ENCODE assay signal across 9 mouse cellular contexts in the genomic region with DNA sequence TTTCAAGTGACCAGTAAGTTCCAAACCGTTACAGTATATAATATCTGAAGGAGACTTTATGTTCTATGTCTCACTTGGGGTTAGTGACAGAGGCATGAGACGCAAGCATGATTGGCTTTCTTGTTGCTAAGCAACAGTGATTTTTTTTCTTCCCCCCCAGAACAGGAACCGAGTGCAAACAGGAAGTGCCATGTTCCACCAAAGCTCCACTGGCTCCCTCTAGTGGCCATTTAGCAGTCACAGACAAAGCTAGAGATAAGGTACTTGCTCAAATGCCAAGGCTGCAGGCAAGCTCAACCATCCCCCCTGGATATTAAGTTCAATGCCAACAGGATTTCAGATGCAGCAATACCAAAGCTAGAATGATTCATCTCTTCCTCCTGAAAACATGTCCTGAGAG. TPM values are rescaled to one million over a fixed set of nuclear protein-coding genes. Genes with fewer than 3 reads are reported as not detected.
DNase-seq lines count a peak whose midpoint lies in the region; ATAC-seq and TF ChIP-seq lines count a peak whose summit lies in the region.
"Had no signal": no experiment of that assay in that cellular context is flagged by ENCODE, and none has a peak within 500 bp of the region (broad histone marks: within the 10 kb centered on the region; RNA-seq: fewer than 3 reads in every experiment).

No protein-coding gene starts in this region.

- H3K9ac ChIP-seq in embryonic facial prominence, embryonic 11.5 days (replicated peaks; ENCODE audit: low read length) = no peak overlapping the region
- no peak overlapping the region for H3K9ac ChIP-seq in heart, embryonic 13.5 days
- no peak overlapping the region for H3K9ac ChIP-seq in kidney, embryonic 15.5 days
- H3K9ac ChIP-seq in liver, adult 2 months (ENCODE audit: low read depth, low read length) = no peak overlapping the region
- H3K9ac ChIP-seq: embryonic facial prominence, embryonic 13.5 days had no signal

- H3K79me3 ChIP-seq in C2C12 (ENCODE audit: low read depth) = no peaks in the 10 kb centered on the region

- no peak overlapping the region for H3K4me2 ChIP-seq in embryonic facial prominence, embryonic 11.5 days (ENCODE audit: low read depth, low read length)
- H3K4me2 ChIP-seq in heart, embryonic 13.5 days = 0 out of 2 replicates have a peak overlapping the region, but pooled peaks have one; percentile 34
- H3K4me2 ChIP-seq in kidney, embryonic 15.5 days = peak overlapping the region; percentile 30
- peak overlapping the region; percentile 57 for H3K4me2 ChIP-seq in myocyte (ENCODE audit: low read depth)
- H3K4me2 ChIP-seq: embryonic facial prominence, embryonic 13.5 days had no signal

- H3K9me3 ChIP-seq in embryonic facial prominence, embryonic 11.5 days (replicated peaks; ENCODE audit: control insufficient read depth, low read length) = no peaks in the 10 kb centered on the region
- H3K9me3 ChIP-seq in heart, embryonic 13.5 days = no peaks in the 10 kb centered on the region
- H3K9me3 ChIP-seq in kidney, embryonic 15.5 days (replicated peaks) = no peaks in the 10 kb centered on the region
- H3K9me3 ChIP-seq: embryonic facial prominence, embryonic 13.5 days had no signal

- WGBS in embryonic facial prominence, embryonic 11.5 days = 35% methylated on average over 3 of the region's 3 CpGs
- 18% methylated on average over 3 of the region's 3 CpGs for WGBS in heart, embryonic 13.5 days
- 27% methylated on average over 3 of the region's 3 CpGs for WGBS in kidney, embryonic 15.5 days
- 25% methylated on average over 3 of the region's 3 CpGs for WGBS in liver, adult 2 months

- no peak; the same call in 1 of the 2 replicates for ATAC-seq in embryonic facial prominence, embryonic 11.5 days (replicated peaks; ENCODE audit: insufficient number of reproducible peaks, low FRiP score, low TSS enrichment, low read depth)
- ATAC-seq in heart, embryonic 13.5 days (ENCODE audit: extremely low read depth, insufficient number of reproducible peaks, low FRiP score, low TSS enrichment) = no peak
- ATAC-seq in kidney, embryonic 15.5 days (replicated peaks; ENCODE audit: low FRiP score) = peak; percentile 66; the same call in 1 of the 2 replicates

- H3K4me1 ChIP-seq in embryonic facial prominence, embryonic 11.5 days (ENCODE audit: control insufficient read depth, insufficient read depth, low read length) = no peaks in the 10 kb centered on the region
- H3K4me1 ChIP-seq in heart, embryonic 13.5 days = peaks cover 7% of the 10 kb centered on the region
- 0 out of 2 replicates have a peak, but pooled peaks cover 2% of the 10 kb centered on the region for H3K4me1 ChIP-seq in kidney, embryonic 15.5 days
- H3K4me1 ChIP-seq in liver, adult 2 months (ENCODE audit: control insufficient read depth, insufficient read depth, low read length) = no peaks in the 10 kb centered on the region
- H3K4me1 ChIP-seq: embryonic facial prominence, embryonic 13.5 days had no signal

- H3K4me3 ChIP-seq in C2C12 (ENCODE audit: insufficient read depth, poor library complexity, severe bottlenecking) (no peak overlapping the region), myocyte (no peak overlapping the region)
- no peak overlapping the region for H3K4me3 ChIP-seq in embryonic facial prominence, embryonic 11.5 days (ENCODE audit: low read depth, low read length)
- H3K4me3 ChIP-seq in heart, embryonic 13.5 days = no peak overlapping the region
- H3K4me3 ChIP-seq in kidney, embryonic 15.5 days (replicated peaks) = no peak overlapping the region
- no peak overlapping the region for H3K4me3 ChIP-seq in liver, adult 2 months (ENCODE audit: insufficient read depth, low read depth, low read length)
- H3K4me3 ChIP-seq: embryonic facial prominence, embryonic 13.5 days had no signal

- H3K27ac ChIP-seq in embryonic facial prominence, embryonic 11.5 days (replicated peaks; ENCODE audit: low read depth, low read length) = no peak overlapping the region
- H3K27ac ChIP-seq in heart, embryonic 13.5 days (replicated peaks) = no peak overlapping the region
- H3K27ac ChIP-seq in kidney, embryonic 15.5 days = no peak overlapping the region; the same call in 1 of the 2 replicates
- H3K27ac ChIP-seq in liver, adult 2 months (replicated peaks; ENCODE audit: insufficient read depth, low read depth, low read length) = no peak overlapping the region
- H3K27ac ChIP-seq: embryonic facial prominence, embryonic 13.5 days had no signal

- peak; percentile 16 for TF ChIP-seq CTCF in C2C12 (IDR thresholded peaks at IDR 0.05; ENCODE audit: control insufficient read depth, insufficient read depth, insufficient read length)
- TF ChIP-seq CTCF in liver, adult 2 months (IDR thresholded peaks at IDR 0.05; ENCODE audit: low read depth, low read length) = peak; percentile 57; the same call in 1 of the 2 replicates

- H3ac ChIP-seq in C2C12 (ENCODE audit: control insufficient read depth, insufficient read length, low read depth) (no peak overlapping the region), myocyte (ENCODE audit: control insufficient read depth, insufficient read length) (no peak overlapping the region)

- H3K27me3 ChIP-seq in C2C12 (ENCODE audit: control insufficient read depth, insufficient read depth, insufficient read length) = no peaks in the 10 kb centered on the region
- no peaks in the 10 kb centered on the region for H3K27me3 ChIP-seq in embryonic facial prominence, embryonic 11.5 days (ENCODE audit: control insufficient read depth, insufficient read depth, low read length)
- no peaks in the 10 kb centered on the region for H3K27me3 ChIP-seq in heart, embryonic 13.5 days (replicated peaks)
- H3K27me3 ChIP-seq in kidney, embryonic 15.5 days = no peaks in the 10 kb centered on the region
- H3K27me3 ChIP-seq in liver, adult 2 months (ENCODE audit: control insufficient read depth, insufficient read depth, low read length) = no peaks in the 10 kb centered on the region
- H3K27me3 ChIP-seq in myocyte (ENCODE audit: control insufficient read depth, insufficient read depth, insufficient read length) = no peaks in the 10 kb centered on the region
- no peaks in the 10 kb centered on the region for H3K27me3 ChIP-seq in splenic B cell, adult 2 months (ENCODE audit: control insufficient read depth, insufficient read depth, low read length, poor library complexity, severe bottlenecking)
- H3K27me3 ChIP-seq: embryonic facial prominence, embryonic 13.5 days had no signal

- no peak for TF ChIP-seq POLR2A in liver, adult 2 months (IDR thresholded peaks at IDR 0.05; ENCODE audit: extremely low read depth, insufficient read depth, low read length)
- TF ChIP-seq POLR2A in myocyte (IDR thresholded peaks at IDR 0.05; ENCODE audit: insufficient read length, low read depth) = no peak

- peaks cover 8% of the 10 kb centered on the region for H3K79me2 ChIP-seq in C2C12 (ENCODE audit: control insufficient read depth, insufficient read depth)
- no peaks in the 10 kb centered on the region for H3K79me2 ChIP-seq in liver, adult 2 months (ENCODE audit: control insufficient read depth, insufficient read depth, low read length)
- no peaks in the 10 kb centered on the region for H3K79me2 ChIP-seq in myocyte (ENCODE audit: control insufficient read depth, insufficient read depth)

- no peaks in the 10 kb centered on the region for H3K36me3 ChIP-seq in C2C12 (ENCODE audit: control insufficient read depth, insufficient read depth)
- no peaks in the 10 kb centered on the region for H3K36me3 ChIP-seq in embryonic facial prominence, embryonic 11.5 days (replicated peaks; ENCODE audit: control insufficient read depth, insufficient read depth, low read depth, low read length)
- H3K36me3 ChIP-seq in heart, embryonic 13.5 days = no peaks in the 10 kb centered on the region
- H3K36me3 ChIP-seq in kidney, embryonic 15.5 days = no peaks in the 10 kb centered on the region
- no peaks in the 10 kb centered on the region for H3K36me3 ChIP-seq in liver, adult 2 months (ENCODE audit: control insufficient read depth, insufficient read depth, low read length)
- no peaks in the 10 kb centered on the region for H3K36me3 ChIP-seq in myocyte (ENCODE audit: control insufficient read depth, insufficient read depth)
- H3K36me3 ChIP-seq in splenic B cell, adult 2 months (ENCODE audit: control insufficient read depth, insufficient read depth, low read length, poor library complexity, severe bottlenecking) = no peaks in the 10 kb centered on the region
- H3K36me3 ChIP-seq: embryonic facial prominence, embryonic 13.5 days had no signal

- peak; percentile 46 for DNase-seq in adrenal gland, postnatal 25 days
- peak; percentile 85 for DNase-seq in embryonic facial prominence, embryonic 11.5 days (ENCODE audit: low spot score)
- DNase-seq in liver, adult 2 months (ENCODE audit: extremely low read depth, low read depth, low spot score) = peak; percentile 65
- peak; percentile 95 for DNase-seq in splenic B cell, adult 2 months (ENCODE audit: low read depth, low spot score)

TF ChIP-seq in C2C12, 6 proteins besides CTCF, POLR2A, EP300 and RAD21:
- TF ChIP-seq MYOD1 (IDR thresholded peaks at IDR 0.05; ENCODE audit: control insufficient read depth, insufficient read length, low read depth) (no peak), MAX (IDR thresholded peaks at IDR 0.05) (no peak), USF1 (IDR thresholded peaks at IDR 0.05; ENCODE audit: low read depth) (no peak), CEBPB (IDR thresholded peaks at IDR 0.05; ENCODE audit: low read depth) (no peak), FOSL1 (IDR thresholded peaks at IDR 0.05; ENCODE audit: insufficient read depth, low read length, poor library complexity, severe bottlenecking) (no peak)

TF ChIP-seq in myocyte, 11 proteins besides CTCF, POLR2A, EP300 and RAD21 (continues in another document):
- no peak for TF ChIP-seq TCF12 (IDR thresholded peaks at IDR 0.05; ENCODE audit: insufficient read depth, poor library complexity, severe bottlenecking)
- TF ChIP-seq REST (IDR thresholded peaks at IDR 0.05; ENCODE audit: insufficient read depth, insufficient read length) = no peak
- TF ChIP-seq POLR2AphosphoS2 (IDR thresholded peaks at IDR 0.05; ENCODE audit: insufficient read length, low read depth) = no peak
- no peak for TF ChIP-seq MYOG (IDR thresholded peaks at IDR 0.05; ENCODE audit: control insufficient read depth in 1 of 3, insufficient read depth in 1 of 3, insufficient read length in 2 of 3, low read depth in 2 of 3)
- no peak for TF ChIP-seq SRF (IDR thresholded peaks at IDR 0.05; ENCODE audit: control insufficient read depth, insufficient read length, low read depth)
- TF ChIP-seq USF1 (IDR thresholded peaks at IDR 0.05; ENCODE audit: low read depth) = no peak
- TF ChIP-seq MAX (IDR thresholded peaks at IDR 0.05; ENCODE audit: low read depth) = no peak
- no peak for TF ChIP-seq E2F4 (IDR thresholded peaks at IDR 0.05; ENCODE audit: insufficient read depth)

RNA-seq across cellular contexts. Expression of gene Usp27x, which starts 45.4 kb away (rescaled TPM):
- 1.4 TPM for polyA plus RNA-seq in C2C12 (2012; fragmentation: generic; extraction: Trizol)
- 20.9 and 26.4 TPM in 2 replicates for total RNA-seq in adrenal gland, postnatal 25 days (2021)
- 0.54 and 0.74 TPM in 2 replicates for polyA plus RNA-seq in embryonic facial prominence, embryonic 11.5 days (2014; fragmentation: Nextera tagmentation; extraction: Ambion mirVana)
- polyA plus RNA-seq in heart, embryonic 13.5 days (2015; fragmentation: Nextera tagmentation; extraction: Ambion mirVana) = 0.44 and 0.56 TPM in 2 replicates
- polyA plus RNA-seq in kidney, embryonic 15.5 days (2015; fragmentation: Nextera tagmentation; extraction: Ambion mirVana) = 0.78 and 1.1 TPM in 2 replicates
- total RNA-seq in liver, adult 2 months (2014; rRNA removed) = 0.37 and 0.47 TPM in 2 replicates
- 0.21 and 0.31 TPM in 2 replicates for polyA plus RNA-seq in liver, adult 2 months (2012; rRNA removed)
- polyA plus RNA-seq in myocyte (2012; fragmentation: generic; extraction: Trizol) = 1.3 TPM
